In genomic region chr5:107320703-107321102, GRCm38 (mm10) we compare ENCODE assay signal across 9 mouse cellular contexts. TPM values are rescaled to one million over a fixed set of nuclear protein-coding genes. Genes with fewer than 3 reads are reported as not detected.
DNase-seq lines count a peak whose midpoint lies in the region; ATAC-seq and TF ChIP-seq lines count a peak whose summit lies in the region.
"Had no signal": no experiment of that assay in that cellular context is flagged by ENCODE, and none has a peak within 500 bp of the region (broad histone marks: within the 10 kb centered on the region; RNA-seq: fewer than 3 reads in every experiment).

No protein-coding gene starts in this region.

- no peaks in the 10 kb centered on the region for H3K27me3 ChIP-seq in kidney, embryonic 14.5 days (ENCODE audit: control insufficient read depth, insufficient read depth, low read length)
- H3K27me3 ChIP-seq in Patski = peaks cover 3% of the 10 kb centered on the region
- no peaks in the 10 kb centered on the region for H3K27me3 ChIP-seq in heart, embryonic 14.5 days (ENCODE audit: control insufficient read depth, insufficient read depth, low read length)
- H3K27me3 ChIP-seq: midbrain, embryonic 12.5 days had no signal

- CTCF ChIA-PET in Patski (lab: Charles Lee) = interaction anchor here (0.9 to 5.7 kb wide), 5 partner anchors 324 to 460 kb away, joined by 3 to 40 read pairs (median 6); no protein-coding TSS in a partner anchor

- no peak overlapping the region for H3K27ac ChIP-seq in kidney, embryonic 14.5 days (ENCODE audit: low read depth, low read length)
- H3K27ac ChIP-seq in heart, embryonic 14.5 days (replicated peaks in 1 of 2; ENCODE audit: control insufficient read depth in 1 of 2, insufficient read depth in 1 of 2, low read depth in 2 of 2, low read length in 2 of 2) = no peak overlapping the region
- H3K27ac ChIP-seq: midbrain, embryonic 12.5 days had no signal

- WGBS in kidney, embryonic 14.5 days = 13% methylated on average over 1 of the region's 1 CpGs
- 0% methylated on average over 1 of the region's 1 CpGs for WGBS in heart, embryonic 14.5 days

- no peak overlapping the region for H3K4me3 ChIP-seq in kidney, embryonic 14.5 days (ENCODE audit: low read length)
- H3K4me3 ChIP-seq in heart, embryonic 14.5 days (ENCODE audit: control insufficient read depth in 1 of 2, insufficient read depth in 1 of 2, low read depth in 1 of 2, low read length in 2 of 2) = no peak overlapping the region
- H3K4me3 ChIP-seq: midbrain, embryonic 12.5 days had no signal

- H3K9me3 ChIP-seq in kidney, embryonic 14.5 days (ENCODE audit: control insufficient read depth, low read length) = peaks cover 4% of the 10 kb centered on the region; the same call in 1 of the 2 replicates
- peaks cover 5% of the 10 kb centered on the region; the same call in 1 of the 2 replicates for H3K9me3 ChIP-seq in heart, embryonic 14.5 days (ENCODE audit: control insufficient read depth, low read length)
- H3K9me3 ChIP-seq: midbrain, embryonic 12.5 days had no signal

- POLR2A ChIA-PET in Patski (lab: Charles Lee) = no interaction called here

- intact Hi-C loops in gastrocnemius, postnatal 14 days (cut with DNase I; ENCODE audit: low total_unique reads) = loop anchor here (5.0 kb wide), 1 partner anchor 463 kb away; no protein-coding TSS in a partner anchor

- H3K36me3 ChIP-seq in kidney, embryonic 14.5 days (ENCODE audit: control insufficient read depth, insufficient read depth, low read length) = no peaks in the 10 kb centered on the region
- no peaks in the 10 kb centered on the region for H3K36me3 ChIP-seq in heart, embryonic 14.5 days (ENCODE audit: control insufficient read depth, insufficient read depth, low read length)
- H3K36me3 ChIP-seq: midbrain, embryonic 12.5 days had no signal

- in situ Hi-C loops in Patski (cut with MboI; ENCODE audit: low pct_unique_long_range_greater_than_20kb) = loop anchor here (10.0 kb wide), 1 partner anchor 446 kb away; no protein-coding TSS in a partner anchor

- peak; percentile 16 for DNase-seq in kidney, adult 18-20 months
- peak; percentile 52 for DNase-seq in CD4-positive helper T cell, adult 2 months (ENCODE audit: low read depth, low spot score)
- no peak for DNase-seq in Patski (ENCODE audit: low read depth, low spot score)
- no peak for DNase-seq in gastrocnemius, postnatal 14 days

- H3K4me1 ChIP-seq in kidney, embryonic 14.5 days (ENCODE audit: control insufficient read depth, insufficient read depth, low read length) = no peaks in the 10 kb centered on the region
- peaks cover 2 to 9% of the 10 kb centered on the region in 2 experiments for H3K4me1 ChIP-seq in heart, embryonic 14.5 days (ENCODE audit: control insufficient read depth in 2 of 2, insufficient read depth in 2 of 2, low read length in 2 of 2)
- H3K4me1 ChIP-seq: midbrain, embryonic 12.5 days had no signal

- ATAC-seq in kidney, embryonic 14.5 days (ENCODE audit: low FRiP score, low TSS enrichment) = no peak
- ATAC-seq in Patski = no peak
- ATAC-seq in heart, embryonic 14.5 days (ENCODE audit: insufficient number of reproducible peaks, insufficient read depth, low FRiP score, low read depth) = no peak
- ATAC-seq in megakaryocyte progenitor cell, adult 5-6 weeks (replicated peaks; ENCODE audit: poor library complexity) = peak; percentile 80
- ATAC-seq in inflammation-experienced regulatory T-cells, adult 6 months = no peak

- TF ChIP-seq CTCF in Patski (IDR thresholded peaks at IDR 0.05) = peak; percentile 63

- no peak overlapping the region for H3K4me2 ChIP-seq in kidney, embryonic 14.5 days (replicated peaks; ENCODE audit: low read depth, low read length)
- peak overlapping the region; percentile 37 for H3K4me2 ChIP-seq in heart, embryonic 14.5 days (ENCODE audit: low read length)
- H3K4me2 ChIP-seq: midbrain, embryonic 12.5 days had no signal

- H3K9ac ChIP-seq in kidney, embryonic 14.5 days (ENCODE audit: low read depth, low read length) = no peak overlapping the region
- no peak overlapping the region for H3K9ac ChIP-seq in heart, embryonic 14.5 days (ENCODE audit: low read length)
- H3K9ac ChIP-seq: midbrain, embryonic 12.5 days had no signal

RNA-seq across cellular contexts. Expression of gene Brdt, which starts 10.3 kb away (rescaled TPM):
- polyA plus RNA-seq in kidney, embryonic 14.5 days (2014; fragmentation: Nextera tagmentation; extraction: Ambion mirVana) = 1.4 and 1.9 TPM in 2 replicates
- polyA plus RNA-seq in Patski (2021) = 2.0 TPM
- polyA plus RNA-seq in heart, embryonic 14.5 days (2014; fragmentation: Nextera tagmentation; extraction: Ambion mirVana) = 0.62 and 0.80 TPM in 2 replicates
- total RNA-seq in megakaryocyte progenitor cell, adult 5-6 weeks (2015) = 0.05 and 0.68 TPM in 2 replicates
- 0.30 and 0.58 TPM in 2 replicates for total RNA-seq in megakaryocyte progenitor cell, adult 5-6 weeks (2017)
- polyA plus RNA-seq in inflammation-experienced regulatory T-cells, adult 6 months (2017; shearing (Covaris generic)) = under 1 TPM in 1 of 3 experiments, not detected in 2; 0.62 TPM
- total RNA-seq in gastrocnemius, postnatal 14 days (2021) = 1 to 10 TPM; 2.4 TPM

RNA-seq across cellular contexts. Expression of gene Tgfbr3, which starts 31.3 kb away (rescaled TPM):
- 7.5 and 18.0 TPM in 2 replicates for polyA plus RNA-seq in kidney, embryonic 14.5 days (2014; fragmentation: Nextera tagmentation; extraction: Ambion mirVana)
- 35.6 TPM for polyA plus RNA-seq in Patski (2021)
- 24.1 and 27.1 TPM in 2 replicates for polyA plus RNA-seq in heart, embryonic 14.5 days (2014; fragmentation: Nextera tagmentation; extraction: Ambion mirVana)
- 2.4 and 5.6 TPM in 2 replicates for total RNA-seq in megakaryocyte progenitor cell, adult 5-6 weeks (2015)
- total RNA-seq in megakaryocyte progenitor cell, adult 5-6 weeks (2017) = 1.7 and 2.8 TPM in 2 replicates
- 10 to 100 TPM in 2 of 3 experiments, 1 to 10 TPM in 1; 2.1 to 17.2 (median 11.8) TPM for polyA plus RNA-seq in inflammation-experienced regulatory T-cells, adult 6 months (2017; shearing (Covaris generic))
- 10 to 100 TPM; 31.6 to 32.7 TPM for total RNA-seq in gastrocnemius, postnatal 14 days (2021)

Comparison
In these comparisons a context has a peak if more than half of its experiments do, and no peak if none do; other contexts are left out.
1. DNase-seq: peak in kidney, adult 18-20 months (single experiment) and CD4-positive helper T cell, adult 2 months (single experiment); none in Patski (single experiment) and gastrocnemius, postnatal 14 days (single experiment).